Mouse (Mus musculus) ovary, postnatal 14 days (tissue): ENCODE measurements around the gene Trpc1.

Experiments used
- DNase-seq: peaks from one replicate; pipeline ENCODE4 v3.0.0; 2022; ENCODE audit warnings: low spot score

Gene Trpc1

DNA sequence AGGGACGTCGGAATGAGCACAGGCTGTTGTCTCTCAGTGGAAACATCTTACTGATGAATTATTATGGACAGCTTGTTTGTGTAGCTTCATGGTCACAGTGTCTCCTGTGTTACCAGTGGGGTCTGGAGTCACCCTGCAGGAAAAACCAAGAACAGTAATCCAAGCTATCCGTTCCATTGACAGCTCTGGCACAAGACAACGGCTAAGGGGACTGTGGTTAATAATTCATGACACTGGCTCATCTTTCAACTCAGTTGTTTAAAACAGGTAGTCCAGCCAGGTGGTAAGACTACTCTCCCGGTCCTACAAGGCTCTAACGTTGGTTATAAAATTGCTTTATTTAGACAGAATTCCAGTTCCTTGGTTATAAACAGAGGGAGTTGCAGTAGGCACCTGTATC, 53.6 kb downstream of the Trpc1 start:
- DNase-seq = no peak

DNA sequence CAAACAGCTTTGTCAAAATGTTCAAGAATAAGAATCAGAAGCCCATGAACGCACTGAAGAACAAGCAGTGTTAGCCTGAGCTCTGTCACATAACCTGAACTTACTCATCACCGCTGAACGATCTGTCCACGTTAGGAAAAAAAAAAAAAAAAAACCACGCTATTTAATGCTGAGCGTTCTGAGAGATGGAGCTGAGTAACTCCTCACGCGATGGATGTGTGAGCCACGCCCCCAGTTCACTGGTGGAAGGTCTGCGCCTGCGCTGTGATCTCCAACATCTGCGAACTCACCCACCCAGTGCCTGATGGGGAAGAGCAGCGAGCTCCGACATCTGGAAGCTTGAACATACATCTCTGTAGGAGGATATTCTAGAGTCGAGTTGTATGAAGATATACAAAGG, 55.2 kb downstream of the Trpc1 start:
- DNase-seq = no peak

DNA sequence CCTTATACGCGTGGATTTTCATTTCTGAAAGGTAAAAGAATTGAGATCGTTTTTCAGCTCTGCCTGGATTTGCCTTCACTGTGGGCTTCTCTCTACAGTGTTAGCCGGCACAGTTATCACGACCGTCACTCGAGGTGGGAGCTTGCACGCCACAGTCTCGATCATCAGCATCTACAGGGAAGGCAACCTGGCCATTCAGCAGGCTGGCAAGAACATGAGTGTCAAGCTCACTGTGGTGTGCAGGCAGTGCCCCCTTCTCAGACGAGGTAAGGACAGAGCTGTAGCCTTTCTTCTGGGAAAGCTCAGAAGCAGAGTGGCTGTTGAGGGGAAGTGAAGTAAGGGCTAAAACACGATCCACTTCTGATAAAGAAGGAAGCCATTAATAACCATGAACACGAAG, 55.6 kb downstream of the Trpc1 start:
- DNase-seq = no peak

DNA sequence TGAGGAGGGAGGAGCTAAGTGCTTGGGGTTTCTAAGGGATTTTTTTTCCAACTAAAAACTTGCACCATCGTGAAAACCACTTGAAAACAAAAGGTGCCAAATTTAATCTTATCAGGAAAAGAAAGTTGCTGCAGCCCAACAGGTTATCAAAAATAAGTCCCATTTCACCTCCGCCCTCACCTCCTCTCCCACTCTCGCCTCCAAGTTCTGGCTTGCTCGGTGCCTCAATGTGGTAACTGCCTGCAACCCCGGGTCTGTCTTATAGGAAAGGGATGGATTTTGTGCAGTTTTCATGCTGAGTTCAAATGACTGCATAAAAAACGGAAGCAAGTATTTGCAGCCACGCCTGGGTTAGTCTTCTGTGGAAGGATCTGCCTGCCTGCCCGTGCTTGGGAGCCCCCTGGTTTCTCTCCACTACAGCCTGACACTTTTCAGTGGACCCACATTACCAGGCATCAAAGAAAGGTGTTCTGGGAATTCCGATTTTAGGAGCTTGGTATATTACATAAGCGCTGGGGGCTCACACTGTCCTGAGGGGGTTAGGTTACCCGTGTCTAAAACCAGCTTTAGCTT, 56.6 kb downstream of the Trpc1 start:
- DNase-seq = no peak

DNA sequence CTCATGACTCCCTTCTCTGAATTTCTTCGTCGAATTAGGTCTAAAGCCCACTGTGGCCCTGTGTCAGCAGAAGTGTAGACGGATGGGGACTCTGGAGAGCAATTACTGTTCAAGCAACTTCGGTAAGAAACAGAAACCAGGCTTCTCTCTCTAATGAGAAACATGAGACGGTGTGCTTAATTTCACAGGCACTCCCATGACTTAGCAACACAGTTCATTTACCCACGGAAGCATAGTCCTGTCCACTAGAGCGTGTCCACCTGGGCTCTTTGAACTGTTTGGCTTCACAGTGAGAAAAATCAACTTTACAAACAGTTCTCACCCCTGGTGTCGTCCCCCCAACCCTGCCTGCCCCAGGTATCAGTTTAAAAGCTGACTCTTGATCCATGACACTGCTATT, 57.4 kb downstream of the Trpc1 start:
- no peak for DNase-seq

DNA sequence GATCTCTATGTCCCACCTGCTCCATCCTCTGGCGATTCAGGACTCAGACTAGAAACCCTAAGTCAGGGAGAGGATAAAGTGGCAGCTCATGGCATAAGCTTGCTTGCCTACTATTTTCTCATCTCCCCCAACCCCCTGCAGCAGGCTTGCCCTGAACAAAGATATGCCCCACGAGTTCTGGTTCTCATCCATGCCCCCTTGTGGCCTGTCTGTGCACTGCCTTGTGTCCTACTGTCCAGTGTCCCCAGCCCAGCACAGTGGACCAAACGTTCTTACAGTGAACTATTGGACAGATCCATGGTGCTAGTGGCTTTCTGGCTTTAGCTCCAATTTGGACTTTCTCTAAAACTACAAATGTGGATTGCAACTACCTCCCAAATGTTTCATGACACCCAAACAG, 62.1 kb downstream of the Trpc1 start:
- DNase-seq = no peak

DNA sequence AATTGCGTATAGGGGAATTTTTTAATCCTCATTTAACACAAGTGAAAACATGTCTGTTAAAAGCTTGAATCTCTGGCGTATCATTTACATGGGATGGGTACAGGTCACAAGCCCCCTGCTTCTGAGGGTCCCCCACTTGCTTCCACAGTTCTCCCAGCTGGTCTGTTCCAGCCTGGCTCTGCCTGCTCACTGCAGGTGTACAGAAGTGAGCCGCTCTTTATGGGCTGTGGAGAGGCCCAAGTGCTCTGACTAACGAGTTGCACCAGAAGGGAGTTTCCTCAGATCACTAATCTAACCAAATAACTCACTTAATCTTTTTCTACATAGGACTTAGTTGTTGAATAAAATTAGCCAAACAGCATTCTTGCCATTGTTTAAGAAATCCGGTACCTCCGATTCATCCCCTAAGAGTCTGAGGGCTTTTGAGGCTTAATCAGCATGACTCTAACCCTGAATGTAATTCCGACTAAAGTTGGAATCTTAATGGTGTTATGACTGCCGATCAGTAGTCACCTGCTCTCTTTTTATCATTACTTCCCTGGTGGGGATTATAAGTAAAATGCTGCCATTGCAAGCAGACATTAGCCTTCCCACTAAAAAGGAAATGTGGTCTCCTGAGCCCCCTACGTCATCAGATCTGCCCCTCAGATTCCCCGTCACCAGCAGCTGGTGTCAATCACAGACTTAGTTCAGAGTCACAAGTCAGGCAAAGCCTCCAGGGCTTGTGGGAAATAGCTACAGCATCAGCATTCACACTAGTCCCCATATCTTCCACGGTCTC, 64.3 kb downstream of the Trpc1 start:
- no peak for DNase-seq

DNA sequence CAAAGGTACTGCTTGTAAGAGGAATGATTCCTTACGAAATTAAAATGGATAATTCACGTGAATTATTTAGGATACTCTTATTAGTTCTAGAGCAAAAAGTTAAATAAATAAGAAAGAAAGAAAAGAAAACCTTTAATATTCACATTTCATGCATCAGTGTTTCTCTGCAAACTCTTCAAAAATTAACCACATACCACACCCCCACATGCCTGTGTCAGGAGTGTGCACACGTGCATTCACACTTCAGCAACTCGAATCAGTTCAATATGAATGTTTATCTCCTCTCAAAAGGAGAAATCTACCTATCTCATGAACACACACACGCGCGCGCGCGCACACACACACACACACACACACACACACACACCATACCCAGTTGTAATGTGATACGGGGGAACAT, 69.5 kb downstream of the Trpc1 start:
- DNase-seq = no peak

DNA sequence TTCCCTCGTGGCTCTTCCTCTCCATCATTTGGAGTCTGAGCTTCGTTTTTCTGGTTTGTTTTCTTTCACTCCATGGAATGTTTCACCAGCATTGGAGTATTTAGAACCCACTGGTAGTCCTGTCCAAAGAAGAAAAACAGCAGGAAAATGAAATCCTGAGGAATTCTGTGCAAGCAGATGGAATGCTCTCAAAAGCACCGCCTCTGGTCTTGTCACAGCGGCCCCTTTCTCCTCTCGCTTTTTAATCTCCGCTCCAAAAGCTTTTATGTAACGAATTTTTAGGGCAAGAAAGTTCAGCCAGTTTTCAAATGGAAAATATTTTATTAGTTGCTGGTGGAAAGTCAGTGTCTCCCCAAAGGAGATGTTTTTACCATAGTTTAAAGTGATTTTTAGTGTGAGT, 70.2 kb downstream of the Trpc1 start:
- no peak for DNase-seq

DNA sequence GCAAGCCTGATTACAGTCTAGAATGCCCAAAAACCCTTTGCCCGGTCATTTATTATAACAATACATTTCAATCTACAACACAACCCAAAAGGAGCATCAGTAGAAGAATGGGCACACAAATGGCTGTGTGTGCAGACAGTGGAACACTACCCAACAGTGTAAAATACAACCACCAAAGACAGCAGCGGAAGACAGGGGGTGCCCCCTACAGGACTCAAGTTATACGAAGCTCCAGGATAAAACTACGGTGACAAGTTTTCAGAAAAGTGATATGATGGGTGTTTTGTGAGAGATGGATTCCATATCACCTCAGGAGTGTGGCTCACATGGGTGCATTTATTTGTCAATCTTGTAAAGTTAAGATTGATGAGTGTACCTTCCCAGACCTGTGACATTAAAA, 74.2 kb downstream of the Trpc1 start:
- no peak for DNase-seq

DNA sequence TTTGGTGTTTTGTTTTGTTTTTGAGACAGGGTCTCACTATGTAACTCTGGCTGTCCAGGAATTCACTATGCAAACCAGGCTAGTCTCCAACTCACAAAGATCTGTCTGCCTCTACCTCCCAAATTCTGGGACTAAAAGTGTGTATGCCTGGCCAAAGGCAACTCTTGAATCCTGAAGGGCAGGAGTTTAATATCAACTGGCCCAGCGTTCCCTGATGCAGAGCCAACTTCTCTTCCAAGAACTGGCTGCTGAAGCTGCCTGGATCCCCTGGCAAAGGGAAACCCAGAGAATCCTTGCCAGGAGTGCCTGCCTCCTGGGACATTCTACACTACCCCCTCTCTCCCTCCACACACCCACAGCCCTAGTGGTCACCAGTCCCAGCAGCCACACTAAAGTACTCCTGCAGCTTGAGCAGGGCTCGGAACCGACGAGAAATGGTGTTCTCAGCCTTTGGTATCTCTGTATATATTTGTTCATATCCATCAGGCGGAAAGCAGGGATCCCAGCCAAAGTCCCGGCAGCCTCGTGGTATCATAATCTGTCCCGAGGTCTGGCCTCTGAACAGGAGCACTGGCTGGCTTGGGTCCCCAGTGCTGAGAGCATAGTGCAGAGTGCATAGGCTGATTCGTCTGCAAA, 75.0 kb downstream of the Trpc1 start:
- peak; percentile 33 for DNase-seq

DNA sequence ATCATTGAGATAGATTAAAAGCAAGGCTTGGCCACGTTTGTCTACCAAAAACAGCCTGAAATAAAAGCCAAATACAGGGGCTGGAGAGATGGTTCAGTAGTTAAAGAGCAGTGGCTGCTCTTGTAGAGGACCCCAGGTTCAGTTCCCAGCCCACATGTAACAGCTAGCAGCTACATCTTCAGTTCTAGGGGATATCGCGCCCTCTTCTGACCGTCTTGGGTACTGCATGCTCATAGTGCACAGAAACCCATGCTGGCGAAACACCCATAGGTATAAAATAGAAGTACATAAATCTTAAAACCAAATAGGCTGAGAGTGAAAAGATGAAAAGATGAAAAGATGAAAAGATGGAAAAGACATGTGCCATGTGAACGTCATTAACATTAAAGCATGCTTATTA, 77.4 kb downstream of the Trpc1 start:
- DNase-seq = no peak

DNA sequence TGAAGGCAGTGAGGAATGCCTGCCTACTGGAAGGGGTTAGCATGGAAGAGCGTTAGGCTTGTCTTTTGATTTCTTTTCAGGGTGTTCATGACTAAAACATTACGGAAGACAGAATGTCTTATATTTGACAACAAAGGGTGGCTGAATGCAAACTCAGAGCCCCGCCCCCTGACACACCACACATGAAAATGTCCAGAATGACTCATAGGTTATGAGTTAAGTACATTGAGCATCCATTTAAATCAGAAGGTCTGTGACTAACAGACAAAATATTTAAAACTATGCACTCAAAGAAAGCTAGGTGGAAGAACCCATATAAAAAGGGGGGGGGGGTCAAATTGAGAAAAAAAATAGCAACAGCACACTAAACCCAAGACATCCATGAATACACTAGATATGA, 77.8 kb downstream of the Trpc1 start:
- DNase-seq = no peak

DNA sequence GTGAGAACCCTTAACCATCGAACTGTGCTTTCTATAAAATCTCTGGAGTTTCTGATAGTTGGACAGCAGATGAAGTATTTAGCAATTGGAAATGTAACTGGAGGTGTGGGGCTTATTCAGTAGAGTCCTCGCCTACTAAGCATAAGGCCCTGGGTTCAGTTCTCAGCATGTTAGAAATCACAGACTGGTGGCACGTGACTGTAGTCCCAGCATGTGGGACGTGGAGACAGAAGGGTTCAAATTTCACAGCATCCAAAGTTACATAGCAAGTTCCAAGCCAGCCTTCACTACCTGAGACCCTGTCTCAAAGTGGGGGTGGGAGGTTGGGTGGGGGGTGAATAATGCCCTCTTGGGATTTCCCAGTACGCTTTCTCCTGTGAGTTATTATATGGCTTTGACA, 81.9 kb downstream of the Trpc1 start:
- DNase-seq = no peak

DNA sequence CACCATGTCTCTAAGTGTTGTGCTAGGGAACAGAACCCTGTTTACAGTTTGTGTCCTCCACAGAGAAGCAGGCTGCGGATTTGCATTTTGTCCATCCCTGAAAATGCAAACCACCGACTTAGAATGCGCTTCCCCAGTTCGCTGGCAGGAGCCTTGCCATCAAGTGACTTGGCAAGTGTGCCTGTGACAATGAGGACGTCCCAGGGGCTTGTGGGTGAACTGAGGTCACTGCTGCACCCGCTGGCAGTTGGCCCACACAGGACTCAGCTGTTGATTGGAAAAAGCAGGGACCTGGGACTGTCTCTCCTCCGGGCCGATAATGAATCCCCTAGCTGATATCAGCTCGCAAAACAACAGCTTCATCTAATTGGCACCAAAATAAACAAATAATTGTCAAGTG, 82.3 kb downstream of the Trpc1 start:
- no peak for DNase-seq

DNA sequence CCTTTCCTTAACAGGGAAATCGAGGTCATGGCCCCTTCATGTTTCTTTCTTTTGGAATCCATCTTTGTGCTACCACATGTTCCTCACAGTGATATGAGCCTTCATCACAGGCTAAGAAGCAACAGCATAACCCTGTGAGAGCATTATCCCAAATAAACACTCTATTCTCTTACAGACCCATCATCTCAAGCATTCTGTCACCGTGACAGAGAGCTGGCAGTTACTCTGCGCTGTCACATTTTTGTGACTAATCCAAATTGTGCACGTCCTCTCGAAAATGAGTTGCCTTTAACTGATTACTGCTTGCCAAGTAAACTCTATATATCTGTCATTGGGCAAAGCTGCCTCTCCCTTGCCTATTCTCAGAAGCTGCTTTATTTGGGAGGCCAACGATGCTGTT, 84.3 kb downstream of the Trpc1 start:
- no peak for DNase-seq

DNA sequence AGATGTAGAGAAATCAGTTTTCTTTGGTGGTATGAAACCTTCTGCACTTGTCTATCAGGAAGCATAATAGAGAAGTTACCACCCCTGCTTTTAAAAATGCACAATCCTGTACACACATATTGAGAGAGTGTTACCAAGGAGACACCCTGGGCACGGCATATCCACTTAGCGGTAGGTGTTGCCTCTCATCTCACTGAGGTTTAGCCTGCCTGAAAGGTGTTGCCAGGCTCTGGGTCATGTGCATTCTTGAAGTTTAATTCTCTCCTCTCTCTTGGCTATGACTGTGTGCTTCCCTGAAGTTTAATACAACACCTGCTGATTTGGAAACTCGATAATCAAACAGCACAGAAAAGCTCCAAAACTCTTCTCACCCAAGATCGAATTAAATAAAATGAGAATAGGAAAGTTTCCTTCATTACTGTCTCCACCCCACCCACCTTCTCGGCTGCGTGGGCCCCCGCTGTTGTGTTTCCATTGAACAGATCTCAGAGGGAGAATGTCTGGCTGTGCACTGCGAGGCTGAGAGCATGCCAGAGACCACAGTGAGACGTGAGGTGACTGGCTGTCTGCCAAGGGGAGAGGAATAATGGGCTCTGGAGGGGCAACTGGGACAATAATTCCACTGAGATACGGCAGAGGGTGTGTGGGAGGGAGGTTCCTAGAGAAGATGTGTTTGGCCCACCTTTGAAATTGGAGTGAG, 85.7 kb downstream of the Trpc1 start:
- no peak for DNase-seq

DNA sequence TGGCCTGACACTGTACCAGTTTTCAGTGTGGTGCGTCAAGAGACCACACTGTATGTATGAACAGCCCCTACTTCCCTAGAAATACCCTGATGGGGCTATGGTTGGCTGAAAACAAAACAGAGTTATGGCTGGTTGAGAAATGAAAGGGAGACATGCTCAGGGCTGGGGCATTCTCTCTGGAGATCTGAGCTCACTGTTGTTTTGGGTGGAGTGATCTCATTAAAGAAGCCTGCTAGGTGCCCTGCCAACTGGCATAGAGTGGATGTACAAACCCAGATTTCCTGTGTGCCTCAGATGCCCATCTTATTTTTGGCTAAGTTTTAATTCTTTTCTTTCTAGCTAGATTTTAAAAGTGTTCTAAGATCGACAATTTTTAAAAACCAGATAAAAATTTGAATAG, 92.2 kb downstream of the Trpc1 start:
- no peak for DNase-seq
